Mouse (Mus musculus) liver, postnatal 0 days (tissue): Measurements from ENCODE around the gene Scnn1g.

ENCODE experiments used
- CTCF ChIP-seq: sonication (generic); IDR thresholded peaks from 2 replicates; pipeline ENCODE4 v1.5.1; 2016; ENCODE audit warnings: antibody characterized with exemption, low read depth
- EP300 ChIP-seq: IDR thresholded peaks from 2 replicates; pipeline ENCODE4 v1.6.1; 2016; ENCODE audit warnings: antibody characterized with exemption, low read depth, mild to moderate bottlenecking

DNA sequence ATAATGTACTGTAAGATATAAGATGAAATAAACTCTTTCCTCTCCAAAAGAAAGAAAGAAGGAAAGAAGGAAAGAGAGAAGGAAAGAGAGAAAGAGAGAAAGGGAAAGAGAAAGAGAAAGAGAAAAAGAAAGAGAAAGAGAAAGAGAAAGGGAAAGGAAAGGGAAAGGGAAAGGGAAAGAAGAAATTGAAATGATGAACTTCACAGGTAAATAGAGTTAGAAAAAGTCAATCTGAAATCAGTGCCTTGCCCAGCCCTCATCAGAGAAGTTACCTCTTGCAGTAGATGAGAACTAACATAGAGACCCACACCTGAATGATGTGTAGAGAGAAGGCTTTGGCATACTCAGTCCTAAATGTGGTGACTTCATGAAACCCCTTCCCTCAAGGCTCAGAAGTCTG is 44.9 kb upstream of the Scnn1g start:
- TF ChIP-seq CTCF (no peak), EP300 (no peak)
